Mouse (Mus musculus) urinary bladder, postnatal 4 days (tissue): Measurements from ENCODE around the gene Prr5.

ENCODE experiments used
- DNase-seq, 2 experiments: peaks; one replicate each; pipeline ENCODE4 v3.0.0; 2021 to 2022; ENCODE audit warnings: low spot score in 2 of 2

Gene Prr5

DNA sequence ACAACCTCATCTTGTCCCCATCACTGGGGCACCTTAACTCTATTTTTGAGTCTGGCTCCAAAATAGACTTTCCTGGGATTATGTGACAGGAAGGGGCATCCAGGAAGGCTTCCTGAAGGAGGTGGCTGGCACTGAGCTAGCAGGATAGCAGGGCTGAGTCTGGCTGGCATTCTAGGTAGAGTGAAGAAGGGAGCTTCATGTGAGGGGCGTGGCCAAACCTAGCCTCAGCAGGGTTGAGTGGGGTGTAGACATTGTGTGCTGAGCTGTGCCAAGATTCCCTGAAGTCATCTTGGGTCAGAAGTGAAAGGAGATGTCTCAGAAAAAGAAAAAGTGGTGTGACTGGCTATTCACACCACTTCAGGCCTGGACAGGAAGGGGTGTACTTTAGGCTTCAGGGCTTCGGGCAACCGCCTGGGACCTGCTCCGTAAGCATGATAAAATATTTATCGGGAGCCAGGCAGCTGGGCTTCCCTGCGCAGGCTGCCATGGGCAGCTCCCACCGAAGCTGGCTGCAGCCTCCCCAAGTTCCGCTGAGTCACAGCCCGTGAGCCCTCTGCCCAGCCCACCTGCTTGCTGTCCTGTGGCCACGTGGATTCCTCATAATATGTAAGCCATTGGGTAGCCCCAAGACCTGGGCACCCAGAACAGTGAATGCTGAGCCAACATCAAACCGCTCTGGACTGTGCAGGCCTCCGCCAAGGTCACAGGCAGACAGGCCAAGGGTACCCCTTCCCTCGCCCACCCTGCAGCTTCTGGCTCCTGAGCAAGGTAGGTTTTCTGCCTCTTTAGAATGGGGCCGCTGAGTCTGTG, at the start of gene Prr5:
Prr5 (plus strand) TSS at position 683 of the 810 bp plus-strand sequence.
- DNase-seq = no peak

DNA sequence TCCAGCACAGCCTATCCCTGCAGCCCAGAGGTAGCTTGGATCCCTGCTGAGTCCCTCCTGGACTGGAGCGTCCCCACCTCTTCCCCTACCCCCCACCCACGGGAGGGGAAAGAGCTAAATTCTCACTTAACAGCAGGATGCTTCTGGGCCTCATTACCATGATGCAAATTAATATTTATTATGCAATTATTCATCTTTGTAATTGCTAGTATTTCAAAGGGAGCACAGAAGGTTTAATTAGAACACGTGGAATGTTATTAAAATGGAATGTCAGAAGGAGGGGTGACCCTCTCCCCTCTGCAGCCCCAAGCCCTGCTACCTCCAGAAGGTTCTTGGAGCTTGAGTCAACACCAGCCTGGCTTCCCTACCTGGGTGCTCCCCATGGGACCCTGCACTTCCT, 49.4 kb upstream of the Prr5 start:
- DNase-seq = no peak

DNA sequence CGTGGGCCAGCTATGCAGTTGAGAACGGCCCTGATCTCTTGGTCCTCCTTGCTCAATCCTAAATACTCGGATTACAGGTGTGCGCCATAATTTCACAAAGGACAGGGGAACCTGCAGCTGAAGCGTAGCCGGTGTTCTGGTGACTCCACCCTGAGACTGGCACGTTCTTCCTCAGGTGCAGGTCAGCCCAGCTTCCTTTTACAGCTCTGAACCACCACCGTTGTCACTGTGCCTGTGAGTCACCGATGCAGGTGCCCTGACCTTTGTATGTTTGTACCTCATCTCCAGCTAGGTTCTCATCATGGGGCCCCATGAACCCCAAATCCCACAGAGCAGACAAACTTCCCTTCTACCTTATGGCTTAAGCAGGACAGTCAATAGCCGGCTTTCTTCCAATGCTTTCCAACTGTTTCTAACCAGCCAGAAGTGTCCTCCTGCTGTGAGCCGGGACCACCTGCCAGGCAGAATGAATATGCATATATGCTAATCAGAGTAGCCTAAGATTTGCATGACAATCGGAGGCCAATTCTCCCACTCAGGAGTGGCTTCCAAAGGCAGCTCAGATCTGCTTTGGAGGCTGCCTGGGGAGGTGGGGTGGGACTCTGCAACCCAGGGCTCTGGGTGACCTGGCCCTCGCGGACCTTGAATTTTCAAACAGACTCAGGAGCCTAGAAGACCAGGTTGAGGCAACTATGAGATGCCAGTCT, 47.5 kb upstream of the Prr5 start:
- no peak for DNase-seq

DNA sequence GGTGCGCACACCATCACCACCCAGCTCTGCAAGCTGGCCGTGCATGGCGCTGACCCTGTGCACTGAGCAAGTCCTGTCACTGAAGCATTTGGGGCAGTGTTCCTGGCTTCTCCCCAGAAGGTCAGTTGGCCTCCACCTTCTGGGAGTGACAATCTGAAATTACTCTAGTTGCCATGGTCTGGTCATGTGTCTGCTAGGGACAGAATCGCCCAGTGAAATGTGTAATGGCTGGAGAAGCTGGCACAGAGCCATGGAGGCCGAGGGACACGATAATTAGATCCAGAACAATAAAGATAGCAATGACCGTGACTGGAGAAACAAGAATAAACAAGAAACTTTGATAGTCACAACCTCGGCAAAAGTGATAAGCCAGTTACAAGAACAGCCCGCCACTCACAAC, 44.5 kb upstream of the Prr5 start:
- DNase-seq = no peak

DNA sequence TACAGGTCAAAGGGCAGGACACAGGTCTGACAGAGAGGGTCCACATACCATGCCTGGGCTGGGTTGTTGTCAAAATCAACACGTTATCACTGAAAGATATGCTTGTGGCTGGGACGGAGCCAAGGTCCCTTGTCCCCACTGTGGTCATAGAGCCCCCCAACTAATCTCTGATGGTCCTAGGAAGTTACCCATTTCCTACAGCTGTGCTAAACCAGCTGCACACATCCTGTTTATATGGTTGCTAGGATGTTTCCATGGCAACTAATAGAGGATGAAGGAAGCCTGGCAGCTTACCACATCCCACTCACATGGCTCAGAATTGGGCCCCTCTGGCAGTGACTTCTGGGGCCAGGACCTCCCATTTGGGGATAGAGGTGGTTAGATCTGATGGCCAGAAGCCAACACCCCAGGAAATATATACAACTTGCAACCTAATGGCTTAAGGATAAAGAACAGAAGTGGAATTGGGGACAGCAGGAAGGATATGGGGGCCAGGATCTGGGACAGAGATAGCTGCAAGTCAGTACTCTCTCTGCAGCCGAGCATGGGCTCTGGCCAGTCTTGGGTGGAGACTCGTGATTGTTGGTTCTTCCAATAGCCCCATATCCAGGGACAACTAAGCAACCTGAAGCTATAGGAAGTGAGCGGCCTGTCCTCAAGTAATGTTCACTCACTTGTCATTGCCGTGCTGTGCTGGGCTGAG, 43.6 kb upstream of the Prr5 start:
- no peak for DNase-seq

DNA sequence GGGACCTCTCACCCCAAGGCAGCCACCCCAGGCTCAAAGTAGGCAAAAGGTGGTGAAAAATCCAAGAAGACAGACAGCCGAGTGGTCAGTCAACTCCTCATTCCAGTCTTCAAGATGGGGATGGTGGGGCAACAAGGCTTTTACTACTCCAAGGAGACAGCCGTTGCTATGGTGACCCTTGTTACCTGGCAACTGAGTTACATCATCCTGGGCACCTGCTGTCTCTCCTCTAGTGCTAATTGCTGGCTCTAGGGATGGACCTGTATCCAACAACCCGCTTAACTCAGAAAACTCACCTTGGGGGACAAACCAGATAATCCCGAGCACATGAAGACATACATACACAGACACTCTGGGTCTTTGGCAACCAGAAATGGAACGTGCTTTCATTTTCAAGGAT, 42.1 kb upstream of the Prr5 start:
- DNase-seq = no peak

DNA sequence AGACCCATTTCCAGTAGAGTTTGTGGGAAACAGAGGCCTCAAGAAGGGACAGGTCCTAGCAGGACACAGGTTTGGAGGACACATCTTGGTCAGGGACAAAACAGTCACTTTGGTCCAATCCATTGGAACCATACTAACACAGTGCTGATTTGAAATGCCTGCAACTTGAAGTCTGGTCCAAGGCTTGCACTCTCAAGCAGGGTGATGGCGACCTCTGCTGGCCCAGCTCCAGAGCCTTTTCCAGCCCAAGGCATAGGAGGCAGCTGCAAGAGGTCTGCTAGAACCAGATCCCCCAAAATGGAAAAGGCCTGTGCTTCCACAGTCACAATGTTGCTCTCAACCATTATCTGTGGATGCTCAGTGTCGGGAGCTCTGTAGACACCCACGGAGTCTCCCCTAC, 39.7 kb upstream of the Prr5 start:
- peak in 1 of 2 experiments; percentile 72 for DNase-seq

DNA sequence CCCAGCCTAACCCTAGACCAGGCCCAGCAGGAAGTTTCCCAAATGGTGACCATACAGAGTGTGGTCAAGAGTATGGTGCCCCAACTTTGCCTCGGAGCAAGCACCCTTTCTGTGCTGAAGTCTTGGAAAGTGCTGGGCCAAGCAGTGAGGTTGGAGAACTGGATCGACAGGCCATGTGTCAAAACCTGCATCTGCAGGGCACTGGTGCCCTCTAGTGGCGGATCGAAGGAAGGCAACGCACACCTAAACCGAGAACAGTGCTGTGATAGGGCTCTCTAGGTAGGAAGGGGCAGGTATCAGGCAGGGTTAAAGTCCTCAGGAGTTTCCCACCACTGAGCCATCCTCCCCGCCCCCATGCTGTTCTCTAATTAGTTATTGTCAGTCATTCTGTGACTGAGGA, 37.9 kb upstream of the Prr5 start:
- DNase-seq = peak; percentile 53 to 75

DNA sequence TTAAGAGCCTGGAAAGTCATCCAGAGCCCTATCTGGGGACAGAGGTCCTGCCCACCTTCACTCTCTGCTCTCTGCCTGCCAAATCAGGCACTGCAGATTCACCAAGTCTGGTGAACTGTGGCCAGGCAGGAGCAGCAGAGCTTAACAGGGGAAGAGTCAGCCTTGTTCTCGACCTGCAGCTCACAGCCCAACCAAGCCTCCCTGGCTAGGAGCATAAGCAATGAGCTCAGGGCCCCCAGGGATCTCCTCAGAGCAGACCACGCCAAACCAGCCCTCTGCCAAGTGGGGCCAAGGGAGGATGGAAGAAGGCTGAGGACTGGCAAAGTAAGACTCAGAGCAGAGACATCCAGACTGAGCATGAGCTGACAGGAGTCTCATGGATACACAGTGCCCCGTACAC, 35.1 kb upstream of the Prr5 start:
- DNase-seq = peak in 1 of 2 experiments; percentile 42

DNA sequence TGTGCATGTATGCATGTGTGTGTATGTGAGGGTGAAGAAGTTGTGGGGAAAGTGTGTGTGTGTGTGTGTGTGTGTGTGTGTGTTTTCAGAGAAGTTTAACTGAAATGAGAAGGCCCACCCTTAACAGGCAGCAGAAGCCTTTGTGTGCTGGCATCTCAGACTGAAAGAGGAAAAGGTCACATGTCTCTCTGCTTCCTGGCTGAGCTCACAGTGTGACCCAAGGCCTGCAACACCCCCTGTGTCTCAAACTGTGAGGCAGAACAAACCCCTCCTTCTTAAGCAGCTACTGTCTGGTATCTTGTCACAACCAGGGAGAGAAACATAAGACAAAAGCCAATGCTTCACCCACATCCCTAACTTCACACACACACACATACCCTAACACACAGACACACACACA, 31.0 kb upstream of the Prr5 start:
- no peak for DNase-seq

DNA sequence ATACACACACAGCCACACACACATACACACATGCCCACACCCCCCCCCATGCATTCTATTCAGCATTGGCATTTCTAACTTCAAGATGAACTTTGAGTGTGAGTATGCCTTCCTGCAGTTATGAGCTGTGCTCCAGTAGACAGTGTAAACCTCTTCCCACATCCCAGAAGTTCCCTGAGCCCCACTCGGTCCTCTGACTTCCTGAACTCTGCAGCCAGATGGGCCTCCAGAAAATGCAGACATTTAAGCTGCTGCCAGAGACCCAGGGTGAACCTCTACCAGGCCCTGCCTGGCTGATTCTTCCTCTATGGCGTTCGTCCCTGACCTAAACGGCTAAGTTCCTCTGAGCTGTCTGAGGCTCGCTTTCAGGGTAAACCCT, 30.4 kb upstream of the Prr5 start:
- peak in 1 of 2 experiments; percentile 36 for DNase-seq

DNA sequence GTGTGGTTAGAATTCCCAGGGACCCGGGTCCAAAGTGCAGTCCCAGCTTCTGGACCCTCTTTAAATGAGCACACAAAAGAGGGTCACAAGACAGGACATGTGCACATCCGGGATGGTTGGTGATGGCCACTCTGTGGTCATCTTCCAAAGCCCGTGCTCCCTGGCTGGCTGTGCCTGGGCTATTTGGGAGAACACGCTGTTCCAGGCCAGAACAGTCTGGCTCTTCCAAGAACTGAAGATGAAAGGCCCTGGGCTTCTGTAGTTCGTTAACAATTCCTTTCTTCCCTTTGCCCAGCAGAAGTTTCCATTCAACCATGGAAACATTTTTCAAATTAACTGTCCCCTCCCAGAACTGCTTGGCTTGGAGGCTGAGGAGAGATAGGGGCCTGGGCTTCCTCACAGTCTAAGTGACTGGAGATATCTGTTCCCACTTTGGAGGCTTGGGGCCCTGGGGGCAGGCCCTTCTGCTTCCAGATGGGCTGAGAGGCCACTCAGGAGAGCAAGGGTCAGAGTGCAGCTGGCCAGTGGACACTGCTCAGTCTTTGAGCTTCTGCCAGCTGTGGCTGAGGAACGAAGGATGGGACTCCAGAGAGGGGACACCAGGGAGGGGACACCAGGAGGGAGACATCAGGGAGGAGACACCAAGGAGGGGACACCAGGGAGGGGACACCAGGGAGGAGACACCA, 29.8 kb upstream of the Prr5 start:
- DNase-seq = peak in 1 of 2 experiments; percentile 64

DNA sequence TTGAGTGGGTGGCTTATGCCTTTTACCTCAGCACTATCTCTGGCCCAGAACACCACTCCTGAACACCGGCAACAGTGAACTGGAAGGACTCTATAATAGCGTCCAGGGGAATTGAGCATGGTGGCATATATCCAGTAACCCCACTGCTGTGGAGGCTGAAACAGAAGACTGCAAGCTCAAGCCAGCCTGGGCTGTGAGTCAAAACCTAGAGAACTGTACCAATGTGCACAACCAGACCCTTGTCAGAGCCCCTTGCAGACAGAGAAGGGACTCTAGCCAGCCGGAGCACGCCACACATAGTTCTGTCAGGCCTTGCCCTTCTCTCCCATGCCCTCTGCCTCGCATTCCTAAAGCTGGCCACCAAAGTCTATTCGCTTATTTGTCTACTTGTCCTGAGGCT, 28.7 kb upstream of the Prr5 start:
- no peak for DNase-seq

DNA sequence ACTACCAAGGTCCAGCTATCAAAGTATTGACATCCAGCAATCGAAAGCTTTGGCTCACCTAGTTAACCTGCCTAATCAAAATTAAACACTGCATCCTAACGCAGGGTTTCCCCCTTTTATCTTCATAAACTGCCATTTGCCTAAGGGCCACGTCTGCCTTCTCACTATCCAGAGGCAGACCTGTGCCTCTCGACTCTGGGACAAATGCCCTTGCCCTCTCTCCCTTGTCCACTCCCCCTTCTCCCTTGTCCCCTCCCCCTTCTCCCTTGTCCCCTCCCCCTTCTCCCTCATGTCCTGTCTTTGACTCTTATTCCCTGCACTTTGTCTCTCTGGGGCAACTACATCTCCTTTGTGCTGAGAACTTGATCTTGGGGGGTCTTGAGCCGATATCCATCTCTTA, 28.3 kb upstream of the Prr5 start:
- DNase-seq = no peak

DNA sequence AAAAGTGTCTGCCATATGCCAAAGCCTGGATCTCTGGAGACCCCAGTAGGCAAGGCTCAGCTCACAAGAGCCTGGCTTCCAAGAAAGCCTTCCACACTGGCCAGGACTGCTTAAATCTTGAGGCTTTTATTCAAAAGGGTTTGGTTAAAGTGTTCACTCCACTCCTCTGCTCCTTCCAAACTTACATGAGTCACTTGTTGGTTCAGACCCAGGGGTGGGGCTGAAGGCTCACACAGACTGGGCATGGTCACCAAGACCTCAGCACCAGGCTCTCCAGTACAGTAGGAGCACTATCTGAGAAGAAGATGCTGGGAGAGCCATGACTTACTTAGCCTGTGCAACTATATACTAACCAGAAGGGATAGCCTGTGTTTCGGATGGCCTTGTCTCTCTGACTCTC, 27.5 kb upstream of the Prr5 start:
- no peak for DNase-seq

DNA sequence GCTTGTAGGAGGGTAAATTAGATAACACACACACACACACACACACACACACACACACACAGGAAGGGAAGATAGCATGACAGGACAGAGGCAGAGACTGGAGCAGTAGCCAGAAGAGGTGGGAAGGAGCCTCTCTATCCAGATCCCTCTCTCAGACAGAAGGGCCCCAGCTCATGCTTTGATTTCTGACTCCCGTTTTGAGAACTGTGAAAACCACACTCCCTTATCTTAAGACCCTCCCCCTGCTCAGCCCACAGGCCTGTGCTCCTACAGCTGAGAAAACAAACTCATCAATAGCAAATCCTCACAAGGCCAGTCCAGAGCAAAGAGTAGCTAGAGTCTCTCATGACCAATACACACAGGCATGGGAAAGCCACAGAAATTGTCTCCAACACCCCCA, 26.2 kb upstream of the Prr5 start:
- DNase-seq = no peak

DNA sequence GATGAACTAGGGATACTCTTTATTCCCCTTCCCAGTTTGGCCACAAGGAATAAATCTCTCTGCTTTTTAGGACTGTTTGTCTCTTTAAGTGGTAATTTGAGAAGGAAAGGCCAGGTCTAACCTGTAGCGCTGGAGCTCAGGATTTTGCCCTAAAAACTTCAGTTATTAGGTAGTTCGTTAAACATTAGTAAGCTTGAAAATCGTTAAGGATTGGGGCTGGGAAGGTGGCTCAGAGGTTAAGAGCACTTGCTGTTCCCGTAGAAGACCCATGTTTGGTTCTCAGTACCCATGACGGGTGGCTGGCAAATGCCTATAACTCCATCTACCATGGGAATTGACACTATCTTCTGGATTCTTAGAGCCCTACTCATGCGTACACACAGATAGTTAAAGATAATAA, 17.9 kb upstream of the Prr5 start:
- DNase-seq = no peak

DNA sequence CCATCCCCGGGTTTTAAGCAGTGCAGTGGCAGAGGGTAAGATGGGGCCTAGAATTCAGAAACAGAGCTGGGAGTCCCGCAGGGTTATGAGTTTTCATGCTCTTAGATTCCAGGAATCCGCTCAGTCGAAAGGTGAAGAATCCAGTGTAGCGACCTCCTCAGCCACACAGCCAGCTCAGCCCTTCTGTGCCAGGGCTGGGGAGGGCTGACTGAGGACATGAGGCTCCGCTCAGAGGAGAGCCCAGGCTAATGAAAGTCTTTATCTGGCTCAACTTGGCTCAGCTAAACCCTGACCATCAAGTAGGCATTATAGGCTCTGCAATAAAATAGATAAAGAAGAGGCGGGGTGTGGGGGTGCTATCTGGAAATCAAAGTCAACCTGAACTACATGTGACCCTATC, 16.3 kb upstream of the Prr5 start:
- DNase-seq = no peak

DNA sequence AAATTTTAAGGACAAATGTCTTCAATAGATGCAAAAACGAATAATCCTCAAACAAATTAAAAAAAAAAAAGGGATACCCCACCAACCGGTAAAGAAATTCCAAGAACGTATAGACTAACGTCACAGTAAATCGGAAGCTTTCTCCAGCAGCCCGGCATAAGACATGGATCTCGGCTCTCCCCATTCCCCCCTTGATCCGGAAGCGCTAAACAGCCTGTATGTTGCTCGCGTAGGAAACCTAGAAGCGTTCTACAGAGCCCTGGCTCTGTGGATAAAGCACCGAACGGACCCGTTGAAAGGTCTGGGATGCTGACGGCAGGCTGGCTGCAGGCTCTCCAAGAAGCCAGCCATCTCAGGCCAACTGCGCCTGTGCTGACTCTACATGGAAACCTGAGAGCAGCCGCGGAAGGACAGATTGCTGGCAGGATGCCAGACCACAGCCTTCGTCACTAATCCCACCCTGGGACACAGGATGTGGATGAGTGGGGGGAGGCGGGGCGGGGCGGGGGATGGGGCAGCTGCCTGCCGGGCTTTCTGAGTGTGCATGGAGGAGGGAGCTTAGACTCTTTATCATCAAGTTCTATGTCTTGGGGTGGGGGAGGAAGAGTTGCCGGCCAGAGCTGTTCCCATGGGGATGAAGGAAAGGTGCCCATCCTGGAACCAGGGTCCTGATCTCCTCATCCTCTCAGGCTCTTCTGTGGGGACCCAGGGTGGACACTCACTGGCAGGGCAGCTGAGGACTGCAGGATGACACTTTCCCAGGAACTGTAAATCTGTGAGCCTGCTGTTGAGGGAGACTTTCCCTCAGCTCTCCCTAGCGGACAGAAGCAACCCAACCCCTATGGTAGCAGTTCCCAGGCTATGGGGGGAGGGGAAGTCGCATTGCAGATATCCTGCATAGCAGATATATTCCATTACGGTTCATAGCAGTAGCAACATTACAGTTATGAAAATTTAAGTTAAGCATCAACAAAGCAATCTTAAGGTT, 15.1 kb upstream of the Prr5 start:
- DNase-seq = peak; percentile 81 to 88

DNA sequence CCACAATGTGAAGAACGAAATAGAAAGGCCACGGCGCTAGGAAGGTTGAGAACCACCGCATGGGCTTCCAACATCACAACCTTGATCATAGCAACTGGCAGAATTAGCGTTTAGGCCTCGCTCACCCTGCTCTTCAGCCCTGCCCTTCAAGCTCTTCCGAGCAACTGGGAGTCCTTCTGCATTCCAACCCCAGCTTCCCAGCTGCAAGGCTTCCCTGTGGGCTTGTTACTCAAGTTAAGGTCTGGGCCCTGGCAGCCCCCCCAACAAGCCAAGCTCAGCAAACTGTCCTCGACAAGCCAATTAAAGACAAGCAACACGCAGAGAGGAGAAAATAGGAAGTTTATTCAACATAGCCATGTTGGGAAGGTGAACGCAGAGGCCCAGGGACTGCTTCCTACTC, 14.4 kb upstream of the Prr5 start:
- DNase-seq = no peak

DNA sequence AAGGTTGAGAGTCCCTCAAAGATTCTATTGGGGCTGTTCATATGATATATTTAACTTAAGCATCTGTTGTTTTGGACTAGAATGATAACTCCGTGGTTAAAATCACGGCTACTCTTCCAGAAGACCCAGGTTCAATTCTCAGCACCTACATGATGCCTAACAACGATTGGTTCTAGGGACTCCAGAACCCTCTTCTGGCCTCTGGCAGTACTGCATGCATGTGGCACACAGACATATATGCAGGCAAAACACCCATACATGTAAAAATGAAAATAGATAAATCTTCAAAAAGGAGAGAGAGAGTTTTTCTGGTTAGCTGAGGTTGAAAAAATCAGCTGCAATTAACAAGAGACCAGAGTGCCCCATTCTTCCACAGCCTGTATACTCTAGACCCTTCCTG, 12.7 kb upstream of the Prr5 start:
- DNase-seq = no peak
